Mouse (Mus musculus) frontal cortex, postnatal 36 days (tissue): ENCODE data around the gene Plekha6.

Source experiments
- DNase-seq, 2 experiments: peaks; one replicate each; pipeline ENCODE4 v3.0.0; 2022; ENCODE audit warnings: low spot score in 2 of 2

Gene Plekha6

DNA sequence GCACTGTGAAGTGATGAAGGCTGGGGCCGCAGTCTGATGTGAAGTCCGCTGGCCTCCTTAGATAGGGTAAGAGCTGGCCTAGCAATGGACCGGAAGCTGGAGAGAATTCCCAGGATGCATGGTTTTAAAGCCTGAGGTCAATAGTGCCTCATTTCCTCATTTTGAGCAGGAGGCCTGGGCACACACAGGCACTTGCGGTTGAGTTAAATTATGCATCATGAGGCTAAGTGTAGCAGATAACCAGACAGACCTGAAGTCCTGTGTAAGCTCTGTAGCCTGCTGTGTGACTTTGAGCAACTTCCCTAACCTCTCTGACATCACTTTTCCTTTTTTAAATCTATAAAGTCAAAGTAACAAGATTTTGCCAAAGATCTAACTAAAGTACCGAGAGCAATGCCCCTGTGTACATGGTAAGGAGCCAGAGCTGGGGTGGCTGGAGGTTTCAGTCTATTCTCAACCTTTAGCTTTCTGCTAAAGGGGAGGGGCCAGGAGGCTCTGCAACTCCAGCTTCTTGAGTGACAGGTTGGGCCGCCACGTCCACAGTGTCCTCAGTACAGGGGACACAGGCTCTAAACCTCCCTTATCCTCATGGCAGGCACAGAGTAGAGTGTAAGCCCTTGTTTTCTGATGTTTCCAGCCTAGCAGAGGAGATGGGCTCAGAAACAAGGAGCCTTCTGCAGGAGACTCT lies 50.8 kb downstream of the Plekha6 start:
- DNase-seq = no peak

DNA sequence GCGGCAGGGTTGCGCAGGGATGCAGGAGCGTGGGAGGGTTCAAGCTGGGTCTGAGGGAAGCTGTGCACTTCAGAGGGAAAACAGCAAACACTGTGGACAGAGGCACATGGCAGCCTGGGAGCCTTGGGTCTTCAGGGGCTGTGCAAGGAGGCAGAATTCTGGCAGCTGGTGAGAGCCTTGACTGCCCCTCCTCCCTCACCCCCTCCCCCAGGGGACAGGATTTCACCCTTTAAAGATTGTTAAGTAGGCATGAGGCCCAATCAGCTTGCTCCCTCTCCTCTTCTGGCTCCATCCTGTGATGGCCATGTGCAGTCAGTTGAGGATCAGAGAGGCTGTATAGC lies 51.3 kb downstream of the Plekha6 start:
- DNase-seq = no peak

DNA sequence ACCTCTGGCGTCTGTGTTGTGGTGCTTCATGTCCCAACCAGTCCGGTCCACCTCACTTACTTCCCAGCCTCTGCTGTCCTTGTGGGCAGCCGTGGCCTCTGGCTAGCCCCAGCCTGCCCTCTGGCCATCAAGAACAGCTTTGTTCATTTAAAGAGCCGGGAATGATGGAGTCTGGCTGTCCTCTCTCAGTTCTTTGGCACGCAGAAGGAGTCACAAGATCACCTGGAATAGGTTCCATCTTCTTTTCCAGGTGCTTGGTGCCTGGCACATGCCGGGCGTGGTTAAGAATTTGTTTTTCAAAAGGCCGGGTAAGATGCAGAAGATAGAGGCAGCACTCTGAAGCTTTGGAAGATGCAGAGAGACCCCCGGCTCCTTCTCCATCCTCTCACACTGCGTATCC lies 51.7 kb downstream of the Plekha6 start:
- no peak for DNase-seq

DNA sequence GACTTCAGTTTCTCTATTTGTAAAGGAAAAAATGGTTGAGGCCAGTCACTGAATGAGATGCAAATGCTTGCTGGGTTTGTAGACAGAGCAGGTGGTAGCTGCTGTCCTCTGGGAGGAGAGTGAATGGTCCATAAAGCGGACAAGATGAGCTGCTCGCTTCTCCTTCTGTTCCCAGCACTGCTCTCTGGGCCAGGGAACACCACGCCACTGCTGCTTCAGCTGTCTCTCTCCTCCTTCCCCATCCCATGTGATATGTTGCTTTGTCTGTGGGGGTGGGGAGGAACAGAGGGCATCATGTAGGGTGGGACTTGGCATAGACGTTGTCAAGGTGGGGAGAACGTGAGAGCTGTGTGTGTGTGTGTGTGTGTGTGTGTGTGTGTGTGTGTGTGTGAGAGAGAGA lies 53.0 kb downstream of the Plekha6 start:
- no peak for DNase-seq

DNA sequence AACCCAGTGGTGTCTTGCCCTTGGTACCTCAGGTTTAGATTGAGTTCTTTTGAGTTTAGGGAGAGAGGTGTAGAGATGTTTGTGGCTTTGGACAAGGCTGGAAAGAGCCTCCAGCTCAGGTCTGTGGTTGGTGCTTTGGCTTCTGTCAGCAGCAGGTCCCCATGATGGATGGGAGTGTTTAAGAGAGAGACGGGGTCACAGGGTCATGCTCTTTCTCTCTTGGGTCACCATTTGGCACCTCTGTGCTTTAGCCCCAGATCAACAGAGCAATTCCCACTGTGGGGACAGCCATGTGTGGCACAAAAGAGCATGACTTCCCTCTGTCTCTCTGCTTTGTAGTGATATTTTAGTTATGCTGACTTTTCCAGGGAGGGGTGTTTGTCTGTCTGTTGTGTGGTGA lies 55.1 kb downstream of the Plekha6 start:
- no peak for DNase-seq

DNA sequence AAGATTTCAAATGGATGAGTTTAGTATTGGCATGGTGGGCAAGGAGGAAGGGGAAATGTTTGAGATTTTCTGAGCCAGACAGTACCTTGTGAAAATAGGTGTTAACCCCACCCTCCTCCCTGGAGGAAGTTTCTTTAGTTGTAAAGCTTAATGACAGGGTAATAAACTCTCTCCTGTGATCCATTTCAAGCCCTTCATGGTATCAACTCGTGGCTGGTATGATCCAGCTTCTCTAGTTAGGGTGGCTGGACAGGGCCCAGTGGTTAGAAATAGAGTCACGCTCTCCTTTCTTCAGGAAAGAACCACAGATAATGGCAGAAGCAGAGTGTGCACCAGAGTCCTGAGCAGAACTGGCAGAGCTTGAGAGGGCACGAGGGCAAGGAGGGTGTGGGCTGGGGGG lies 57.4 kb downstream of the Plekha6 start:
- DNase-seq = no peak

DNA sequence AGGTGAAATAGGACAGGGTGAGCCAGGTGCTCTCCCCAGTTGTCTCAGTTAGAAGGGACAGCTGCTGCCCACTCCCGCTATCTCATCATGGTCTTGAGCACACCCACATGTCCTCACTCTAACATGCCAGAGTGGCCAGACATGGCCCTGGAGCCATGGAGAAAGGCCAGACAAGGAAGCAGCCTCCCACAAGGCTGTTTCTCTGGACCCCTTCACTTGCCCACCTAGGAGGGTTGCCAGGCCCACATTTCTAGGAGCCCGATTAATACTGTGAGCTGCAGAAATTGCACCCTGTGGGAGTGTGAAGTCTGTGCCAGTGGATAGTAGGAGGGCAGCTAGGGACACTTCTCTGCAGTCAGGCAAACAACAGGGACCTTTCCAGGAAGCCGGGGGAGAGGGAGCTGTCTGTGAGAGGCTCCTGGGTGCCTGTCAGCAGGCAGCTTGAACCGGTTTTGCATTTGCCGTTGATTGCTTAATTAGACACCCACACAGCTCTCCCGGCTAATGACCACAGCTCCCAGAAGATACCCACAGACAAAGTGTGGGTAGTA lies 58.5 kb downstream of the Plekha6 start:
- no peak for DNase-seq

DNA sequence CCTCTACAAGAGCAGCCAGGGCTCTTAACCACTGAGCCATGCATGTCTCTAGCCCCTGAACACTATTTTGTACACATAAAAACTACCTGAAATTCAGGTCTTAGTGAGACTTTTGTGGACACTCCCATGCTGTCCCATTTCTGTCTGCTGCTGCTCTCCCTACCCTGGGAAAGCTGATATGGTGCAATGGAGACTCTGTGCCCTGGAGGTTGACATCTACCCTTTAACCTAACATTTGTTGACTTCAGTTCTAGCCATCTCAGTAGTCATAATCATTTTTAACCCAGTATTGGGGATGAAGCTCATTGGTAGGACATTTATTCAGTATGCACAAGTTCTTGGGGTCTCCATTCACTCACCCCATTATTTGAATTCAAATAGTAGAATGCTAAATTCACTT lies 60.7 kb downstream of the Plekha6 start:
- no peak for DNase-seq

DNA sequence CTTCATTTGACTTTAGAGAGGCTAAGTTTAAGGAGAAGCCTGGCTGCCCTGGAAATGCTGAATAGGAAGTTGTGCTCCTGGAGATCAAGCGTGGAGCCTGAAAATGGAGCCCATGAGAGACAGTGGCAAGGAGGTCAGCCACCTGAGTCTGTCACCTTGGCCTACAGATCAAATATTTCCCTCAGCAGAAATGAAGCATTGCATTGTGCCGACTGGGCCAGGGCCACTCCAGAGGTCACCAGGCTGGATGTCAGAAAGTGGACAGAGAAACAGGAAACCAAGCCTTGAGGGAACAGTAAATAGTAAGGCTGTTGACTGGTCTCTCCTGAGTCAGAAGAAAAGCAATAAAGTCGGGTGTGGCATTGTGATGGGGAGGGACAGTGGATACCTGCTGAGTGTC lies 61.1 kb downstream of the Plekha6 start:
- no peak for DNase-seq

DNA sequence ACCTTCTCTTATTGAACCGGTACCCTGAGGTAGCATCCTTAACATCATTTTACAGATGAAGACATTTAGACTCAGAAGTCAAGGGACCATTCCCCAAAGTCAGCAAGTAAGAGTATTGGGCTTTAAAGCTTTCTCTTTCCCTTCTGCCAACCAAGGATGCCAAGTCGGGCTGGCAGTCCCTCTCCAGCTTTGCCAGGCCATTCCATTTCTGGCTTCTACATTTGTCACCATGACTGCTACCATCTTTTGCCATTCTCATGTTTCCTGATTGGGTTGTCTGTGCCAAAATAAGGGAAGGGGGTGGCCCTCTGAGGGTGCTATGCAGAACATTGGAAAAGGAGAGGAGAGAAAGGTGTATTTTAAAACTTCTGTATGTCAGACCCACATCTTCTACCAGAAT lies 61.6 kb downstream of the Plekha6 start:
- no peak for DNase-seq

DNA sequence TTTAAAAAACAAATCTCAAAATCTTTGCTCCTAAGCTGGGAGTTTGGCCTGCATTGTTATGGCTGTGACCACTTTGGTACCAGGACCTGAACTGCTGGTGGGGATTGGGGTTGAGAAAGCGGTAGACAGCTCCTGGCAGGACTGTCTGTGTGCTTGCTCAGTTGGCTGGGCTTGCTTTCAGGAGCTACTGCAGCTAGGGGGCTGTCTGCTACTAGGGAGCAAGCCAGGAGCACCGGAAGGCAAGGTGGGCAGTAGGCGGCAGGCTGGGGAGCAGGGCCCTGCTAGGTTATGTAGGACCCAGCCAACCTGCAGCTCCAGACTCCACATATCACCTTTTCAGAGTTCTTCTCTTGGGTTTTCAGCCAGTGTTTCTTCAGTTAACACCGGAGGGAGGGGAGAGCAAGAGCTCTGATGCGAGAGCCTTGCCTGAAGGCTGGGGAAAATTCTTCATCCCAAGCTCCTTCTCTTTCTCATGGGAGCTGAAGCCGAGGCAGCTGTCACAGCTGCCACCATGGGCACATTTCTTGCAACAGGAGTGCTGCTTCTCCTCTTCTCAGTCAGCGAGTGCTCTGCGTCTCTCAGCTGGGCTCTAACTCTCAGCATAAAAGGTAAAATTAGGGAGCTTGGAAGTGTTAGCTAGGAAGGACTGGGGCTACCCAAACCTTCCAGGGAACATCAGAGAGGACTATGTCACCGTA lies 62.1 kb downstream of the Plekha6 start:
- peak; percentile 46 to 63 for DNase-seq

DNA sequence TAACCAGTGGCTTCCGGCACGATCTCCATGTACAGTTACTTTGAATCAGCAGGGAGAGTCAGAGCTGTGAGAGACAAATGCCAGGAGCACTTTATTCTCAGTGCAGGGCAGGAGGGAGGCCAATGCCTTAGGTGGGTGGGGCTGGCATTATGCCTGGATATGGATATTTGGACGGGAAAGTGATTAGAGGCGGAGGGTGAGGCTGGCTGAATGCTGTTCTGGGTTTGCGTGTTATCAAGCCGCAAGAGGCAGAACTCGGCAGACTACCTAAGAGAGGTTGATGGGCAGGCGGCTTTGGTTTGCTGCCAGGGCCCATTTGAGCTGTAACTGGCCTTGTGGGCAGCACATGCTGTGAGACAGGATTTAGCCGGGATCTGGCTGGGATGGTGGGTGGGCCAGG lies 62.9 kb downstream of the Plekha6 start:
- peak; percentile 65 to 67 for DNase-seq

DNA sequence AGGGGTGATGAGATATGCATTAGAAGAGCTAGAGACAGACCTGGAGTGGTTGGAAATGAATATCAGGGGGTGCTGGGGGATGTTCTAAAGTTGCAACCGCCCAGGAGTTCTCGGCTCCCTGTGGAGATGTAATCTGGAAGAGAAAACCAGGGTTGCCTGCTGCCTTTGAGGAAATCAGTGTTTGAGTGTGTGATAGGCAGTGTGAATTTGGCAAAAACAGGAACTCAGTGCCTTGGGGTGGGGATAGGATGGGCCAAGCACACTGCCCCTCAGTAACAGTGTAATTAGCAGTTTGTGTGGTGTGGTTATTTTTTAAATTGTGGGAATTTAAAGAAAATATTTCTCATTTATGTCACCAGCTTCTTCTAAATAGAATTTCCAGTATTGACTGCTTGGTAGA lies 63.4 kb downstream of the Plekha6 start:
- no peak for DNase-seq

DNA sequence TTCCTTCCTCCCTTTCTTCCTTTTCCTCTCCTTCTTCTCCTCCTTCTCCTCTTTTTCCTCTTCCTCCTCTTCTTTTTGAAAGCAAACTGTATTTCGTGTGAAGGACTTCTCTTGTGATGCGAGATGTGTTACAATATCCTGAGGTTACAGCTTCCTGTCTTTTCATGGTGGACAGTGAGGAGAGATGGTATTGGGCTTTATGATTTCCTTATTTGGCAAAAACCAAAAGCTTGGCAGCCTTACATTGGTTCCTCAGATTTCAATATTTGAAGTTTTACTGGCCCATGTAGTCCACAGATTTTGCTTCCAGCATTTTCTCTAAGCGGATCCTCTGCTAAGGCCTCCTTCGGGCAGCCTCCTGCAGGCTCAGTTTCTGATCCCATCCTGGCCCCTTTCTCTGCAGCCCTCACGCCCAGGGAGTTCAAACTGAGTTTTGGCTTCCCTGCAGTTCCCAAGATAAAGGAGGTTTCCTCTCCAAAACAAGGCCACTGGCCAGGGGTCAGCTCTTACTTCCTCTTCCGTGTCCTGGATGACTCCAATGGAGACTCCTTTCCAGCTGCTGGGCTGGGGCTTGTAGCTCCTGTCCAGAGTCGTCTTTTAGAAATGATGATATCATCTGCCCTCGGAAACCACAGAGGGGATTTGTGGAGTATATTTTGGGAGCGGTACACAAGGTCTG lies 64.9 kb downstream of the Plekha6 start:
- DNase-seq = no peak

DNA sequence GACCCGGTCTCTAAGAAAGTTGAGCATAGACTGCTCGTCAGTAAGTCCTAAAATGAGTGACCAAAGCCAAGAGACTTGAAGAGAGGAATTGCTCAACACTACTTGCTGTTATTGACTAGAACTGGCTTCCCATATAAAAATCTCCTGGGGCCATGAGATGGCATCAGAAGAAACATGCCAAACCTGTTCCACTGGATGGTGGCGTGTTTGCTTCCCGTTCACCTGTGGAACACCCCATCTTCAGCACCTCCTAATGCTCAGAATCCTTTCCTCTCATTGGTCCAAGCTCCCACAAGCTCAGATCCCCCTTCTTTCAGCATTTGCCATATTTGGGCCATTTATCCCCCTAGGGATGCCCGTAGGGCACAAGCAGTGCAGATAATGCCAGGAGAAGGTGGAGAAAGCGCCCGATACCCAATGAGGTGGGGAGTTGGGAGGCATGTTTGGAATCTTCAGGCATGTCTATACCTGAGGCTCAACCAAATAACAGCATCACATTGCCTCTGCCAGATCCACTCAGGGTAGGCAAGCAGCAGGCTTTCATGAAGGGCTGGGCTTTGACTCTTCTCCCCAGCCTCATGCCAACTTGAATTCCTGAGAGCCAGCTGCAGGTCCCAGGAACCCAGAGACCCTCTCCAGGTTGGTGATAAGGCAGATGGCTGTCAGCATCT lies 67.6 kb downstream of the Plekha6 start:
- DNase-seq = no peak

DNA sequence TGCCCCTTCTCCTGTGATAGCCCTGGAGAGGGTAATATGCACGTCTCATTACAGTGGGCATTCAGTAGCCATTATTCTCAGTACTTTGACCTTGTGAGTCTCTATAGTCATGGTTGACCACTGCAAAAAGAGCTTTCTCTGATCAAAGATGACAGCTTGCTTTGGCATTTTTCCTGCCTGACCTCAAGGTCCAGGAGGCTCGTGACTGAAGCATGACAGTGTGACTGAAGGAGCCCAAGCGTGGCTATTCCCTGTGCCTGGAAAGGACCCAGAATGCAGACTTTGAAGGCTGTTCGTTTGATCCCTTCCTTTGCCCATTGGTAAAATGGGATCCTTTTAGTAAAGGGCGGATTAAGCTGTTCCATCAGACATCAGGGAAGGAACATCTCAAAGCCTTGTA lies 71.9 kb downstream of the Plekha6 start:
- no peak for DNase-seq

DNA sequence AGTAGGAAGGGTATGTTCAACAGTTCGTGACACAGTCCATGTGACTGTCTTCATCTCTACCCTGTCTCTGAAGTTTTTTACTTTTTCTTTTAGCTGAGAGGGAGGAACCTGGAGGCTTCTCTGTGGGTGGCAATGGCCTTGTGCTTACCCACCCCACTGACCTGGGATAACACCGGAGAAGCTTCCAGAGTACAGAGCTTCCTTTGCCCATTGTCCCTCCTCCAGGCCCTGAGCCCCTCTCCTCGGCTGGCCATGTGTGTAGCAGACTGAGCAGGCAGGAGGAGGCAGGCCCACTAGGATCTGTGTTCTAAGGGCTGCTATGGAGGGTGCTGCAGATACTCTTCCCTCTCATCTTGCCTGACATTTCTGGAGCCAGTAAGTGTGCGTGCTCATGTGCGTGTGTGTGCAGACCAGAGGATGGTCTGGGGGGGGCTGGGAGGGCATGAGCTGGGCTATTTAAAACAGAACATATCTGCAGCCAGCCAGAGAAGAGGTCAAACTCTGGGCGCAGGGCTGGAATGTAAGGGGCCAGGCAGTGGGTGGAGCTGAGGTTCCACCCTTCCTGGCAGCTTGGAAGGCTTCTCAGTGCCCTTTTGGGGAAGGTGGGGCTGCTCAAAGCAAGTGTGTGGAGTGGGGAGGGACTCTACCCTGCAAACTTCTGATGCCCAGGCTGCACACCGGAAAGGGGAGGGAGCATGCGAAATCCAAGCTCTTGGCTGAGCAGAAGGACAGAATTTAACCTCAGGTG lies 72.9 kb downstream of the Plekha6 start:
- DNase-seq = no peak

DNA sequence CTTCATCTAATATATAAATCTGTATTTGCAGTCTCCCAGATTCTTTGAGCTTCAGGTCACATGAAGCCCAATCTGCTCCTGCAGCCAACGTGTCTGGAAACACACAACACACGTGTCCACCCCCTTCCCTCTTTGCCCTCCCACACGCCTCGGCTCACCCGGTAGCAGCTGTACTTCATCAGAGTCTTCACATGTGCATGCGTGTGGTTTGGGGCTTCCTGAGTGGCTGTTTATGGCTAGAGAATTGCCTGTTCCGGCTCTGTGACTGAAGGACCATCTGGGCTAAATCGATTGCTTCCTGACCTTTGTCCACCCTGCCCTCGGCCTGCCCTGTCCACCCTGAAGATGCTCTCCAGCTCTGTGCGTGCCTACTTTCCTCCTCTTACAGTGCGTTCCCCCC lies 73.7 kb downstream of the Plekha6 start:
- DNase-seq = peak; percentile 56 to 72

DNA sequence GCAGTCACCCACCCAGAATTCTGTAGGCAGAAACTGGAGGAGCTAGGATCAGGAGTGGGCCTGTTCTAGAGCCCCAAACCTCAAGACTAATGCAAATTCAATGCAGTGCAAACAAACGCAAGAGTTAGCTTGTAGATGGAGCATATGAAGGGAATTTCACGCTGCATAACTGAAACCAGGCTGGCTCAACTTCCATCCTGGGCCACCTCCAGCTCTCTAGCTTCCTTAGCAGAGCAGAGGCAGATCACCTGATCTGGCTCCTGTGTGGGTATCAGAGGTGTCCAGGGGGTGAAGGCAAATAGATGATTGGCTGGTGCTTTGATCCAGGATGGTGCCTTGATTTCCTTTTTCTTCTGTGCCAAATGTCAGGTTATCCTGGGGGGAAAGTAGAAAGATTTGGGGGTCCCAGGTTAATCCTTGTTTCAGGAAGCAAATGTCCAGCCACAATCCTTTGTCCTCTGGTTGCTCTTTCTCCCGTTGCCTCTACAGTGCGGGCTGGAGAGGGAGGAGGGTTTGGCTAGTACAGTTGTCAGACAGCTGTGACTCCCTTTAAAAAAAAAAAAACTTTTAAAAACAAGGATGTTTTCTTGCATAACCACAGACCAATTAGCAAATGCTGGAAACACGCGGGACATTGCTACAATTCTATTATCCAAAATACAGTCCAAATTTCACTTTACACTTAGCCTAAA lies 75.3 kb downstream of the Plekha6 start:
- DNase-seq = peak in 1 of 2 experiments; percentile 74

DNA sequence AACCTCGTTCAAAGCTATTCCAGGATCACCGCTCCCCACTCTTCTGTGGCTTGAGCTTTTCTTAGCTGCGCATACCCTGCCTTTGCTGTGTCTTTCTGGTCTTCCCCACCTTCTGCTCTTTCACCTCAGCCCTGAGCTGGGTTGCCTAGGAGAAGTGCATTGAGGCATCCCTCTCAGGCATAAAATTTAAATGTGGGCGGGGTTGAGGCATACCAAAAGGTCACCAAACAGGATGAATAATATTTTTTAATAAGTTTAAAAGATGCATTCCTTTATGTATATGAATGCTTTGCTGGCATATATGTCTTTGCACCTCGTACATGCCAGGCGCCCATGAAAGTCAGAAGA lies 75.8 kb downstream of the Plekha6 start:
- DNase-seq = no peak

DNA sequence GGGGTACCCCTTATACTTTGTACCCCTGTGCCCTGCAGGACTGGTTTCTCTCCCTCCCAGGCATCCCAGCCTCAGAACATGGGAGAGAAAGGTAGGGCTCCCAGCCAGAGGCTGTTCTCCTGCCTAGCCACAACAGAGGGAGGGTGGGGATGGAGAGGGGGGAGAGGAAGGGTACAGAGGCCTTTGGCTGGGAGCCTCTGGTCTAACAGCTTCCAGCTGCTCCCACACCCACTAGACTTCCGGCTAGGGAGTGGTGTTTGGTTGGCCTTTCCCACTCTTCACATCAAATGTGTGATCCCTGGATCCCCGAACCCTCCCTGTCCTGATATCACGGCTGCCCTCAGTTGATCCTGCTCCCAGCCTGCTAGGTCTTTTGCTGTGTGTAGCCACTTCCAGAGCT lies 76.9 kb downstream of the Plekha6 start:
- DNase-seq = no peak
